Mouse (Mus musculus): ENCODE measurements at regions not wholly inside any gene's neighbourhood (a gene's known extent, or its start where the extent isn't known, plus 50 kb on each side); places are given as distances from the start of the nearest gene placed in this dataset.

- ATAC-seq (replicated peaks; ENCODE audit: low FRiP score) (no peak), DNase-seq (ENCODE audit: low spot score) (no peak)
Measured at GRCm38 (mm10) chr8:37048912-37049692, 55.7 kb downstream of the AI429214 start.

GRCm38 (mm10) chr8:37049969-37050683 is 56.7 kb downstream of the AI429214 start:
- no peak overlapping the region for H3K4me3 ChIP-seq (ENCODE audit: low read depth, low read length)
- WGBS, result 80% methylated on average over 6 of the region's 6 CpGs
- H3K9ac ChIP-seq (ENCODE audit: low read depth, low read length), result no peak overlapping the region
- H3K4me2 ChIP-seq, result no peak overlapping the region
- no peaks in the 10 kb centered on the region for H3K9me3 ChIP-seq (ENCODE audit: control insufficient read depth, low read length)
- no peaks in the 10 kb centered on the region for H3K4me1 ChIP-seq (replicated peaks; ENCODE audit: control insufficient read depth, insufficient read depth, low read length)
- H3K36me3 ChIP-seq (ENCODE audit: control insufficient read depth, insufficient read depth, low read length), result no peaks in the 10 kb centered on the region
- DNase-seq (ENCODE audit: low spot score), result no peak
- H3K27me3 ChIP-seq (replicated peaks; ENCODE audit: control insufficient read depth, insufficient read depth, low read length), result no peaks in the 10 kb centered on the region
- ATAC-seq (replicated peaks; ENCODE audit: low FRiP score), result no peak
- H3K27ac ChIP-seq (ENCODE audit: low read depth, low read length), result no peak overlapping the region

More at GRCm38 (mm10) chr8:37048912-37049692, 55.7 kb downstream of the AI429214 start:
- Histone ChIP-seq H3K4me1 (replicated peaks; ENCODE audit: control insufficient read depth, insufficient read depth, low read length) (no peaks in the 10 kb centered on the region), H3K9ac (ENCODE audit: low read depth, low read length) (no peak overlapping the region), H3K36me3 (ENCODE audit: control insufficient read depth, insufficient read depth, low read length) (no peaks in the 10 kb centered on the region), H3K4me2 (no peak overlapping the region), H3K4me3 (ENCODE audit: low read depth, low read length) (no peak overlapping the region), H3K9me3 (ENCODE audit: control insufficient read depth, low read length) (no peaks in the 10 kb centered on the region), H3K27me3 (replicated peaks; ENCODE audit: control insufficient read depth, insufficient read depth, low read length) (no peaks in the 10 kb centered on the region), H3K27ac (ENCODE audit: low read depth, low read length) (no peak overlapping the region)
- 77% methylated on average over 5 of the region's 5 CpGs for WGBS

GRCm38 (mm10) chr8:37050684-37051028 is 57.3 kb downstream of the AI429214 start:
- WGBS, result 38% methylated on average over 1 of the region's 1 CpGs
- H3K4me1 ChIP-seq (replicated peaks; ENCODE audit: control insufficient read depth, insufficient read depth, low read length), result no peaks in the 10 kb centered on the region
- no peak overlapping the region for H3K4me2 ChIP-seq
- ATAC-seq (replicated peaks; ENCODE audit: low FRiP score), result no peak
- no peaks in the 10 kb centered on the region for H3K9me3 ChIP-seq (ENCODE audit: control insufficient read depth, low read length)
- no peaks in the 10 kb centered on the region for H3K36me3 ChIP-seq (ENCODE audit: control insufficient read depth, insufficient read depth, low read length)
- H3K27ac ChIP-seq (ENCODE audit: low read depth, low read length), result no peak overlapping the region
- no peak overlapping the region for H3K9ac ChIP-seq (ENCODE audit: low read depth, low read length)
- no peak for DNase-seq (ENCODE audit: low spot score)
- H3K27me3 ChIP-seq (replicated peaks; ENCODE audit: control insufficient read depth, insufficient read depth, low read length), result no peaks in the 10 kb centered on the region
- no peak overlapping the region for H3K4me3 ChIP-seq (ENCODE audit: low read depth, low read length)

- Histone ChIP-seq H3K4me2 (no peak overlapping the region), H3K4me1 (replicated peaks; ENCODE audit: control insufficient read depth, insufficient read depth, low read length) (no peaks in the 10 kb centered on the region), H3K4me3 (ENCODE audit: low read depth, low read length) (no peak overlapping the region), H3K27ac (ENCODE audit: low read depth, low read length) (no peak overlapping the region), H3K9ac (ENCODE audit: low read depth, low read length) (no peak overlapping the region), H3K9me3 (ENCODE audit: control insufficient read depth, low read length) (no peaks in the 10 kb centered on the region), H3K36me3 (ENCODE audit: control insufficient read depth, insufficient read depth, low read length) (no peaks in the 10 kb centered on the region), H3K27me3 (replicated peaks; ENCODE audit: control insufficient read depth, insufficient read depth, low read length) (no peaks in the 10 kb centered on the region)
- WGBS, result 84% methylated on average over 3 of the region's 3 CpGs
- ATAC-seq (replicated peaks; ENCODE audit: low FRiP score) (no peak), DNase-seq (ENCODE audit: low spot score) (no peak)
Measured at GRCm38 (mm10) chr8:37056376-37056775, 63.0 kb downstream of the AI429214 start.

GRCm38 (mm10) chr8:37058390-37058789 is 65.0 kb downstream of the AI429214 start:
- no peak for DNase-seq (ENCODE audit: low spot score)
- no peaks in the 10 kb centered on the region for H3K4me1 ChIP-seq (replicated peaks; ENCODE audit: control insufficient read depth, insufficient read depth, low read length)
- no peak overlapping the region for H3K27ac ChIP-seq (ENCODE audit: low read depth, low read length)
- no peaks in the 10 kb centered on the region for H3K9me3 ChIP-seq (ENCODE audit: control insufficient read depth, low read length)
- ATAC-seq (replicated peaks; ENCODE audit: low FRiP score), result no peak
- H3K27me3 ChIP-seq (replicated peaks; ENCODE audit: control insufficient read depth, insufficient read depth, low read length), result no peaks in the 10 kb centered on the region
- H3K4me3 ChIP-seq (ENCODE audit: low read depth, low read length), result no peak overlapping the region
- H3K4me2 ChIP-seq, result no peak overlapping the region
- no peak overlapping the region for H3K9ac ChIP-seq (ENCODE audit: low read depth, low read length)
- no peaks in the 10 kb centered on the region for H3K36me3 ChIP-seq (ENCODE audit: control insufficient read depth, insufficient read depth, low read length)
- WGBS, result 61% methylated on average over 6 of the region's 6 CpGs

GRCm38 (mm10) chr8:37062012-37062944 is 68.9 kb downstream of the AI429214 start:
- H3K4me2 ChIP-seq, result no peak overlapping the region
- DNase-seq (ENCODE audit: low spot score), result peak; percentile 58
- H3K9ac ChIP-seq (ENCODE audit: low read depth, low read length), result no peak overlapping the region

GRCm38 (mm10) chr8:37063764-37064331 is 70.4 kb downstream of the AI429214 start:
- Histone ChIP-seq H3K4me2 (no peak overlapping the region), H3K9me3 (ENCODE audit: control insufficient read depth, low read length) (no peaks in the 10 kb centered on the region), H3K9ac (ENCODE audit: low read depth, low read length) (no peak overlapping the region), H3K36me3 (ENCODE audit: control insufficient read depth, insufficient read depth, low read length) (no peaks in the 10 kb centered on the region), H3K27me3 (replicated peaks; ENCODE audit: control insufficient read depth, insufficient read depth, low read length) (no peaks in the 10 kb centered on the region), H3K27ac (ENCODE audit: low read depth, low read length) (no peak overlapping the region), H3K4me3 (ENCODE audit: low read depth, low read length) (no peak overlapping the region), H3K4me1 (replicated peaks; ENCODE audit: control insufficient read depth, insufficient read depth, low read length) (no peaks in the 10 kb centered on the region)
- WGBS, result 21% methylated on average over 12 of the region's 12 CpGs
- no peak for ATAC-seq (replicated peaks; ENCODE audit: low FRiP score)
- peak; percentile 49 for DNase-seq (ENCODE audit: low spot score)

More at GRCm38 (mm10) chr8:37062012-37062944, 68.9 kb downstream of the AI429214 start:
- H3K27me3 ChIP-seq (replicated peaks; ENCODE audit: control insufficient read depth, insufficient read depth, low read length), result no peaks in the 10 kb centered on the region
- H3K9me3 ChIP-seq (ENCODE audit: control insufficient read depth, low read length), result no peaks in the 10 kb centered on the region
- H3K36me3 ChIP-seq (ENCODE audit: control insufficient read depth, insufficient read depth, low read length), result no peaks in the 10 kb centered on the region
- 33% methylated on average over 13 of the region's 13 CpGs for WGBS
- no peak; the same call in 1 of the 2 replicates for ATAC-seq (replicated peaks; ENCODE audit: low FRiP score)
- no peaks in the 10 kb centered on the region for H3K4me1 ChIP-seq (replicated peaks; ENCODE audit: control insufficient read depth, insufficient read depth, low read length)
- H3K27ac ChIP-seq (ENCODE audit: low read depth, low read length), result no peak overlapping the region
- H3K4me3 ChIP-seq (ENCODE audit: low read depth, low read length), result no peak overlapping the region

GRCm38 (mm10) chr8:37072905-37073304 is 79.5 kb downstream of the AI429214 start:
- Histone ChIP-seq H3K4me1 (replicated peaks; ENCODE audit: control insufficient read depth, insufficient read depth, low read length) (no peaks in the 10 kb centered on the region), H3K9ac (ENCODE audit: low read depth, low read length) (no peak overlapping the region), H3K9me3 (ENCODE audit: control insufficient read depth, low read length) (no peaks in the 10 kb centered on the region), H3K27ac (ENCODE audit: low read depth, low read length) (no peak overlapping the region), H3K4me2 (no peak overlapping the region), H3K27me3 (replicated peaks; ENCODE audit: control insufficient read depth, insufficient read depth, low read length) (no peaks in the 10 kb centered on the region), H3K36me3 (ENCODE audit: control insufficient read depth, insufficient read depth, low read length) (no peaks in the 10 kb centered on the region), H3K4me3 (ENCODE audit: low read depth, low read length) (no peak overlapping the region)
- WGBS, result 32% methylated on average over 2 of the region's 2 CpGs
- DNase-seq (ENCODE audit: low spot score), result no peak
- ATAC-seq (replicated peaks; ENCODE audit: low FRiP score), result no peak

All from liver, embryonic 11.5 days (tissue).